Mouse (Mus musculus) colon, adult 2 months (tissue): Measurements from ENCODE around the gene Rnf26. TPM values are rescaled to one million over a fixed set of nuclear protein-coding genes. Genes with fewer than 3 reads are reported as not detected.

Experiments
- polyA plus RNA-seq: library from polyadenylated mRNA; depleted of rRNA; stranded (reverse); fragments of >200 nt; gene quantifications from 2 replicates; pipeline ENCODE4 v1.2.3, GENCODE M21; 2012; rRNA removed

Rnf26 gene
- polyA plus RNA-seq: 34.4 and 44.1 TPM in 2 replicates

GRCm38 (mm10) chr9:44113105-44113789 is at the start of gene Rnf26, which contains the start of gene Gm49380:
Gene Rnf26 (minus strand): TSS chr9:44113517.
Gene Gm49380 (minus strand): TSS chr9:44113500.

GRCm38 (mm10) chr9:44134101-44134850 is 21.0 kb upstream of the Rnf26 start, which contains the start of gene Mcam:
Gene Mcam (plus strand): TSS chr9:44134469.

GRCm38 (mm10) chr9:44107110-44107509 is 6.2 kb downstream of the Rnf26 start, which contains the start of gene C1qtnf5:
Gene C1qtnf5 (plus strand): TSS chr9:44107245.

GRCm38 (mm10) chr9:44101490-44101889 is 11.8 kb downstream of the Rnf26 start, which contains the start of gene Mfrp:
Gene Mfrp (plus strand): TSS chr9:44101729.

GRCm38 (mm10) chr9:44066785-44067225 is 46.5 kb downstream of the Rnf26 start, which contains the start of gene Usp2:
Gene Usp2 (plus strand): TSS chr9:44067021.

Other genes with a start within 250 kb of the Rnf26 start
- 39.7 and 39.9 TPM in 2 replicates for gene Thy1, start 70.1 kb downstream of the Rnf26 start, polyA plus RNA-seq
- 9.1 and 11.0 TPM in 2 replicates for gene Usp2, start 46.5 kb downstream of the Rnf26 start, polyA plus RNA-seq
- gene Mfrp, start 11.8 kb downstream of the Rnf26 start, polyA plus RNA-seq: not detected in 2 replicates
- 23.7 and 30.8 TPM in 2 replicates for gene C1qtnf5, start 6.3 kb downstream of the Rnf26 start, polyA plus RNA-seq
- not detected in 2 replicates for gene Gm49380, start within 50 bp of the Rnf26 start, polyA plus RNA-seq
- gene Mcam, start 21.0 kb upstream of the Rnf26 start, polyA plus RNA-seq: 39.7 and 42.8 TPM in 2 replicates
- gene Cbl, start 120.5 kb upstream of the Rnf26 start, polyA plus RNA-seq: 8.4 and 10.9 TPM in 2 replicates
- gene Ccdc153, start 127.2 kb upstream of the Rnf26 start, polyA plus RNA-seq: 0.14 TPM in 1 of 2 replicates, not detected in the other
- gene Pdzd3, start 138.0 kb upstream of the Rnf26 start, polyA plus RNA-seq: 8.3 and 12.4 TPM in 2 replicates
- 27.5 and 33.1 TPM in 2 replicates for gene Nlrx1, start 155.1 kb upstream of the Rnf26 start, polyA plus RNA-seq
- 4.7 and 6.7 TPM in 2 replicates for gene Abcg4, start 175.1 kb upstream of the Rnf26 start, polyA plus RNA-seq
- 17.5 and 22.3 TPM in 2 replicates for gene Hinfp, start 192.2 kb upstream of the Rnf26 start, polyA plus RNA-seq
- gene C2cd2l, start 206.8 kb upstream of the Rnf26 start, polyA plus RNA-seq: 115 and 139 TPM in 2 replicates
- gene Dpagt1, start 212.5 kb upstream of the Rnf26 start, polyA plus RNA-seq: 62.8 and 83.7 TPM in 2 replicates
- gene H2afx, start 221.2 kb upstream of the Rnf26 start, polyA plus RNA-seq: 154 and 173 TPM in 2 replicates
- 34.5 and 35.2 TPM in 2 replicates for gene Hmbs, start 230.7 kb upstream of the Rnf26 start, polyA plus RNA-seq
- 16.6 and 18.3 TPM in 2 replicates for gene Vps11, start 248.2 kb upstream of the Rnf26 start, polyA plus RNA-seq